8 mouse cellular contexts compared by ENCODE assay signal in the genomic region with DNA sequence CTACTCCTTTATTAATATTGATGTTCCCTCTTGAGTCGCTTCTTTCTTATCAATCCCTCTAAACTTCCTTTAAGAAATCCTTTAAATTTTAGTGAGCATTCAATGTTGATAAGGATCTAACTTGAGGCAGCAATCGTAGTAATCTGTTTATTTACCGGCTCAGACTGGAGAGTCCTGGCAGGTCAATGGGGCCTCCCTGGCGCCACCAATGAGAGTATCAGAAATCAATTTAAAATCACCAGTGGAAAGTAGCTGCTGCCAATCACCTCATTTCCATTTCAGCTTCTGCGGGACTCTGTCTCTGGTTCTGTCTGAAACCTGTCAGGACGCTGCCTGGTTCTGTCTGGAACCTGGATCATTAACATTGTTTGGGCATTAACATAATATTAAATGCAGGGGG. TPM values are rescaled to one million over a fixed set of nuclear protein-coding genes. Genes with fewer than 3 reads are reported as not detected.
DNase-seq lines count a peak whose midpoint lies in the region; ATAC-seq and TF ChIP-seq lines count a peak whose summit lies in the region.

No protein-coding gene starts in this region.

- no peaks in the 10 kb centered on the region for H3K9me3 ChIP-seq in lung, embryonic 15.5 days
- no peaks in the 10 kb centered on the region for H3K9me3 ChIP-seq in heart, embryonic 15.5 days (replicated peaks)
- no peaks in the 10 kb centered on the region for H3K9me3 ChIP-seq in kidney, postnatal 0 days (replicated peaks; ENCODE audit: low read length)
- H3K9me3 ChIP-seq in midbrain, postnatal 0 days (ENCODE audit: low read length), result no peaks in the 10 kb centered on the region

- 11% methylated on average over 6 of the region's 6 CpGs for WGBS in lung, embryonic 15.5 days
- 13% methylated on average over 6 of the region's 6 CpGs for WGBS in heart, embryonic 15.5 days
- 24% methylated on average over 6 of the region's 6 CpGs for WGBS in kidney, postnatal 0 days
- WGBS in midbrain, postnatal 0 days, result 25% methylated on average over 6 of the region's 6 CpGs

- TF ChIP-seq CTCF in kidney, postnatal 0 days (IDR thresholded peaks at IDR 0.05; ENCODE audit: low read depth), result no peak
- TF ChIP-seq CTCF in midbrain, postnatal 0 days (IDR thresholded peaks at IDR 0.05), result no peak

- H3K27me3 ChIP-seq in lung, embryonic 15.5 days, result no peaks in the 10 kb centered on the region
- no peaks in the 10 kb centered on the region for H3K27me3 ChIP-seq in heart, embryonic 15.5 days
- no peaks in the 10 kb centered on the region for H3K27me3 ChIP-seq in kidney, postnatal 0 days (ENCODE audit: insufficient read depth, low read length)
- H3K27me3 ChIP-seq in midbrain, postnatal 0 days (ENCODE audit: insufficient read depth, low read length), result no peaks in the 10 kb centered on the region

- H3K4me1 ChIP-seq in lung, embryonic 15.5 days, result peaks cover 16% of the 10 kb centered on the region
- H3K4me1 ChIP-seq in heart, embryonic 15.5 days (replicated peaks), result peaks cover 11% of the 10 kb centered on the region
- peaks cover 4% of the 10 kb centered on the region; the same call in 1 of the 2 replicates for H3K4me1 ChIP-seq in kidney, postnatal 0 days (replicated peaks; ENCODE audit: insufficient read depth, low read length)
- peaks cover 4% of the 10 kb centered on the region; the same call in 1 of the 2 replicates for H3K4me1 ChIP-seq in midbrain, postnatal 0 days (ENCODE audit: insufficient read depth, low read length)

- H3K4me3 ChIP-seq in lung, embryonic 15.5 days, result peak overlapping the region; percentile 56
- peak overlapping the region; percentile 70 for H3K4me3 ChIP-seq in heart, embryonic 15.5 days
- H3K4me3 ChIP-seq in kidney, postnatal 0 days (replicated peaks; ENCODE audit: low read depth, low read length), result peak overlapping the region; percentile 60
- no peak overlapping the region for H3K4me3 ChIP-seq in midbrain, postnatal 0 days (ENCODE audit: low read depth, low read length)

- H3K4me2 ChIP-seq in lung, embryonic 15.5 days, result peak overlapping the region; percentile 72
- H3K4me2 ChIP-seq in heart, embryonic 15.5 days, result peak overlapping the region; percentile 89
- H3K4me2 ChIP-seq in kidney, postnatal 0 days (ENCODE audit: low read length), result peak overlapping the region; percentile 84
- peak overlapping the region; percentile 54 for H3K4me2 ChIP-seq in midbrain, postnatal 0 days (ENCODE audit: low read depth, low read length, poor library complexity, severe bottlenecking)

- no peaks in the 10 kb centered on the region for H3K36me3 ChIP-seq in lung, embryonic 15.5 days
- no peaks in the 10 kb centered on the region for H3K36me3 ChIP-seq in heart, embryonic 15.5 days
- no peaks in the 10 kb centered on the region for H3K36me3 ChIP-seq in kidney, postnatal 0 days (ENCODE audit: insufficient read depth, low read length)
- H3K36me3 ChIP-seq in midbrain, postnatal 0 days (ENCODE audit: insufficient read depth, low read length), result no peaks in the 10 kb centered on the region

- no peak for DNase-seq in lung, postnatal 10 days
- no peak for DNase-seq in kidney, postnatal 0 days (ENCODE audit: low spot score)
- no peak for DNase-seq in midbrain, postnatal 0 days (ENCODE audit: low spot score)
- DNase-seq in spleen, postnatal 14 days (ENCODE audit: low spot score in 2 of 2), result no peak
- no peak for DNase-seq in frontal cortex, postnatal 36 days (ENCODE audit: low spot score in 2 of 2)
- DNase-seq in urinary bladder, postnatal 10 days (ENCODE audit: low spot score), result no peak

- H3K9ac ChIP-seq in lung, embryonic 15.5 days, result peak overlapping the region; percentile 51
- peak overlapping the region; percentile 65 for H3K9ac ChIP-seq in heart, embryonic 15.5 days
- H3K9ac ChIP-seq in kidney, postnatal 0 days (ENCODE audit: low read depth, low read length), result no peak overlapping the region
- H3K9ac ChIP-seq in midbrain, postnatal 0 days (replicated peaks; ENCODE audit: low read length, poor library complexity, severe bottlenecking), result no peak overlapping the region

- no peak for ATAC-seq in lung, embryonic 15.5 days (ENCODE audit: borderline replicate concordance, extremely low read depth, low FRiP score, low TSS enrichment)
- no peak for ATAC-seq in heart, embryonic 15.5 days (replicated peaks; ENCODE audit: insufficient number of reproducible peaks, insufficient read depth, low FRiP score, low read depth)
- ATAC-seq in kidney, postnatal 0 days (replicated peaks; ENCODE audit: low FRiP score, low read depth), result no peak
- ATAC-seq in midbrain, postnatal 0 days (ENCODE audit: low FRiP score), result no peak

- H3K27ac ChIP-seq in lung, embryonic 15.5 days, result peak overlapping the region; percentile 88; the same call in 1 of the 2 replicates
- H3K27ac ChIP-seq in heart, embryonic 15.5 days, result peak overlapping the region; percentile 88
- no peak overlapping the region for H3K27ac ChIP-seq in kidney, postnatal 0 days
- H3K27ac ChIP-seq in midbrain, postnatal 0 days (ENCODE audit: low read depth, low read length), result no peak overlapping the region

RNA-seq across cellular contexts. Expression of a gene that starts 1.5 kb away (rescaled TPM):
- 11.7 and 12.5 TPM in 2 replicates for polyA plus RNA-seq in lung, embryonic 15.5 days (2015; fragmentation: Nextera tagmentation; extraction: Ambion mirVana)
- polyA plus RNA-seq in heart, embryonic 15.5 days (2015; fragmentation: Nextera tagmentation; extraction: Ambion mirVana), result 15.1 and 15.6 TPM in 2 replicates
- polyA plus RNA-seq in kidney, postnatal 0 days (2015; fragmentation: Nextera tagmentation; extraction: Ambion mirVana), result 9.3 and 10.3 TPM in 2 replicates
- 1.9 TPM in 1 of 2 replicates, not detected in the other for total RNA-seq in midbrain, postnatal 0 days (2014; rRNA removed)
- polyA plus RNA-seq in midbrain, postnatal 0 days (2015; fragmentation: Nextera tagmentation; extraction: Ambion mirVana), result 1.2 and 1.9 TPM in 2 replicates

Comparison
In these comparisons a context has a peak if more than half of its experiments do, and no peak if none do; other contexts are left out.
1. H3K27ac ChIP-seq: peak in lung, embryonic 15.5 days (single experiment) and heart, embryonic 15.5 days (single experiment); none in kidney, postnatal 0 days (single experiment) and midbrain, postnatal 0 days (single experiment).
2. H3K9ac ChIP-seq: peak in lung, embryonic 15.5 days (single experiment) and heart, embryonic 15.5 days (single experiment); none in kidney, postnatal 0 days (single experiment) and midbrain, postnatal 0 days (single experiment).
3. Peak in every context shown above with its lines, with median percentiles within 50 percentile points of each other: H3K4me2 ChIP-seq.